Mouse (Mus musculus): ENCODE data around the gene Lypd6. TPM values are rescaled to one million over a fixed set of nuclear protein-coding genes. Genes with fewer than 3 reads are reported as not detected.

Gene Lypd6
- polyA plus RNA-seq, 1 experiment from 2014 or later, result 6.0 TPM

Other genes with a start within 250 kb of the Lypd6 start
- 149 and 155 TPM in 2 replicates for gene Mmadhc, start 230.4 kb downstream of the Lypd6 start, polyA plus RNA-seq (2016; fragmentation: Nextera tagmentation; extraction: Ambion mirVana)